Mouse (Mus musculus) fat pad, adult 2 months (tissue): ENCODE data around the gene Ube2i.
"Not testable (repeated sequence)": the region's sequence is repeated elsewhere in the genome, so short reads cannot be mapped to it uniquely, and the experiment has no call there.

Source experiments
- DNase-seq: peaks from one replicate; pipeline ENCODE4 v3.0.0-alpha.2; 2011; ENCODE audit warnings: low read depth, low spot score; ENCODE audit errors: extremely low read depth

Gene Ube2i

DNA sequence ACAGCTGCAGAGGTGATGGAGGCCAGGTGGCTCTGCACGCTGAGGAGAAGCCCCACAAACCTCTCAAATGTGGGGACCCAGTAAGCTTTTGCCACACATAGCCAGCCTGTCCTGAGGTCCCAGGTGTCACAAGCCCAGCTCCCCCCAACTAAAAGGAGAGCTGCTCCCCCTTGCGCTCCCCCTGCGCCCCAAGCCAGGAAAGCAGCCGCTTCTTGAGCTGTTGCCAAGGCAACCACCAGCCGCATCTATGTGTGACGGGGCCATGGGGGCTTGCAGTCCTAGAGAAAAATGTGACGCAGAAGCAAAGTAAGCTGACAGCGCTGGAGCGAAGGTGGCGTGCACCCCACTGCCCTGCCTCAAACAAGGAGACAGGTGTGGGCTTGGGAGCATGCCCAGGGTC is 20.7 kb downstream of the Ube2i start:
- DNase-seq = no peak

DNA sequence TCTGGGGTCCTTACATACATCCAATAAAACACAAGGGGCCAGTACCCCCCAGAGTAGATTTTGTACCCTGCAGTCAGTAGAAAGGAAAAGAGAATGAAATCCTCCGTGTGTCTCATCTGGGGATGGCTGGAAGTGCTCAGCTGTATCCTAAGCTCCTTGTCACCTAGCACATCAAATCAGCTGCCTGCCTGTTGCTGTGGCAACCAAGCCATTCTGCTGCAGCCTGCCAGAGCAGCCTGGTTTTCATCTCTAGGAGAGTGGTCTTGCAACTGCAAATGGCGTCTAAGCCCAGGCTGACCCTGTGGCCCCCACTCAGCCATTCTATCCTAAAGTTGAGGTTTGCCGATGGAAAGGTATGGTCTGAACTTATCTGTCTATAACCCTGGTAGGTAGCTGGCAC is 21.8 kb downstream of the Ube2i start:
- DNase-seq = no peak

DNA sequence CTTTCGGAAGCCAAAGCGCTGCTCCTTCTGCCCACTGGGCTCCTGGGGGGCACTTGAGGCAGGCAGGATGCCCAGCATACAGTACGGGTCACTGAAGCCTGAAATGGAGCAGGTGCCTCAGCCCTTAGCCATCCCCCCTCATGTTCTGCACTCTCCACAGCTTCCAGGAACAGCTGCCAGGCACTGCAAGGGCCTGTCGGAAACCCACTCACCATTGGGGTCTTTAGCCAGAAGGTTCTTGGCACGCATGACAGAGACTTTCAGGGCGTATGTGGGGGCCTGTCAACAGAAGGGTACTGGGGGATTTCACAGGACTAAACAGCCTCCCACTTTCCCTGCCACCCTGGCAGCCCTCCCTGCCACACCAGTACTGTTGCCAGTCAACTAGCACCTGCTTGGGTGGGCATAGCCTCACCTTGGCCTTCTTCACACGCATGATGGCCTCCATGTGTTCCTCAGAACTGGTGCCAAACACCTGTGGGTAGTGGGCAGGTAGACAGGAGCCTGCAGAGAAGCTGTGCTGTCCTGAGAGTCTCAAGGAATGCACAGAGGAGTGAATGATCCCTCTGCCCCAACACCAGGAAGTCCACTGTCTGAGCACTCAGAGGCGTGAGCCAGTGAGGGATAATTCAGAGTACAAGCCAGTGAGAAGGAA is 24.1 kb downstream of the Ube2i start:
- no peak for DNase-seq

DNA sequence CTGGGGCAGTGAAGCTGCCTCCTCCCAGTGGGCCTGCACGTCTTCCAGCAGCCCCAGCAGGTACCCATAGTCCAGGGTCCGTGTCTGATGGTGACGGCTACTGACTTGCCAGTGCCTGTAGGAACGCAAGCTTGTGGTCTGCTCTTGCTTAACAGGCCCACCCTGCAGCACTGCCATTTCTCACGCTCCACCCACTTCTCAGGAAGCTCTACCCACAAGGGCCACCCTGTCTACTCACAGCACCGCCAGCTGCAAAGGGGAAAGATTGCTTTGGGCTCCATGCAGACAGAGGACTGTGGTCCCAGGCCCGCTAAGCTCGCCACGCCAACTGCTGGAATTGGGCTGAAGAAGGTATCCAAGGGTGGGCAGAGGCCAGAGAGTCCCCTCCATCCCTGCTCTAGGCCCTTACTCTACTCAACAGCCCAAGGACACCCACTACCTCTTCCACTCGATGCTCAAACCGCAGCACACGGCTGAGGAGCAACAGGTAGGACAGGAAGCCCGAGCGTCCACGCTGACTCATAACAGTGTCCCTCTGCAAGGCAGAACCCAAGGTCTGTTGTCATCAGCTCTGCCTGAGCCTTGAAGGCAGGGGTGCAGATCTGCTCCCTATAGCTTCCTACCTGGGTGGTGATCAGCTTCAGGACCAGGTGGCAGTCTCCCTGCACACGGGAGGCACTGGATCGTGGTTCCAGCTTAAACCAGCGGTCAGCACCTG is 26.2 kb downstream of the Ube2i start:
- DNase-seq = no peak

DNA sequence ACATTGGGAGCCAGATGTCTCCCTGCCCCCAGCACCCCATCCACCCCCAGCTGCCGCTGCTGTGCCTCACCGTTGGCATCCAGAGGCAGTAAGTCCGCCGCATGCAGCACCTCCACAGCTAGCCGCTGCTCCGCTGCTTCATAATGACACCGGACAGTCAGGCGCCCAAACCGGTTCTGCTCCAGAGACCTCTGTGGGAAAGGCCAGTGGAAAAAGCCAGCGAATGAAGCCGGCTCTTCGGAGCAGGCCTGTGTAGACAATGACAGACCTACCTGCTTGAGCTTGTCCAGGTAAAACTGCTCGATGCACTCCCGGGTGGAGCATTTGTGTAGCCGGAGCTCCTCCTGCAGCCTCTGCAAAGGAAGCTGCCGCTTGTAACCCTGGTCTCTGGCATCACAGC is 30.2 kb downstream of the Ube2i start:
- peak; percentile 46 for DNase-seq

DNA sequence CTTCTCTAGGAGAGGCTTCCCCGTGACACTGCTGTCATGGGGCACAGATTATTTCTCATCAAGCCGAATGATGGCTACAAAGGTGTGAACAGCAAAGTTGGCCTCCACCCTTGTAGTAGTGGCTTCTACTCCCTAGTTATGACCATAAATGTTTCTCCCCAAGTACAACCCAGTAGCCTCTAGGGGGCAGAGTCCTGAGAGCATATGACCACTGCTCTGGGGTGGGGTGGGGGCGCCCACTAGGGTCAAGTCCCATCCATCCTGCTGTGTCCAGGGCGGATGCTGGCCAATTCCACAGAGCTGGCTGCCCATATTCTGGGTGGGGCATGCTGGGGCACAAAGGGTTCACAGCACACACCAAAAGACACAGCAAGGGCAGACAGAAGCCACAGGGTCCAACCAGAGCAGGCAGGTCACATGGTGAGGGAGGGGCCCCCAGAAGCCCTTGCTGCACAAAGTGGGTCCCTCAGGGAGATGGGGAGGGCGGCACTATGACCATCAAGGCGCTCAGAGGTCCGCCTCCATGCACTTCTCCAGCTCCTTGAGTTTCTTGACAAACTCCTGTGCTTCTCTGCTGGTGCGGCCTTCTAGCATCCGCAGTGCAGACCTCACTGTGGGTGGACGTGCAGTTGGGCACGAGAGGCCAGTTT is 31.2 kb downstream of the Ube2i start:
- DNase-seq = no peak

DNA sequence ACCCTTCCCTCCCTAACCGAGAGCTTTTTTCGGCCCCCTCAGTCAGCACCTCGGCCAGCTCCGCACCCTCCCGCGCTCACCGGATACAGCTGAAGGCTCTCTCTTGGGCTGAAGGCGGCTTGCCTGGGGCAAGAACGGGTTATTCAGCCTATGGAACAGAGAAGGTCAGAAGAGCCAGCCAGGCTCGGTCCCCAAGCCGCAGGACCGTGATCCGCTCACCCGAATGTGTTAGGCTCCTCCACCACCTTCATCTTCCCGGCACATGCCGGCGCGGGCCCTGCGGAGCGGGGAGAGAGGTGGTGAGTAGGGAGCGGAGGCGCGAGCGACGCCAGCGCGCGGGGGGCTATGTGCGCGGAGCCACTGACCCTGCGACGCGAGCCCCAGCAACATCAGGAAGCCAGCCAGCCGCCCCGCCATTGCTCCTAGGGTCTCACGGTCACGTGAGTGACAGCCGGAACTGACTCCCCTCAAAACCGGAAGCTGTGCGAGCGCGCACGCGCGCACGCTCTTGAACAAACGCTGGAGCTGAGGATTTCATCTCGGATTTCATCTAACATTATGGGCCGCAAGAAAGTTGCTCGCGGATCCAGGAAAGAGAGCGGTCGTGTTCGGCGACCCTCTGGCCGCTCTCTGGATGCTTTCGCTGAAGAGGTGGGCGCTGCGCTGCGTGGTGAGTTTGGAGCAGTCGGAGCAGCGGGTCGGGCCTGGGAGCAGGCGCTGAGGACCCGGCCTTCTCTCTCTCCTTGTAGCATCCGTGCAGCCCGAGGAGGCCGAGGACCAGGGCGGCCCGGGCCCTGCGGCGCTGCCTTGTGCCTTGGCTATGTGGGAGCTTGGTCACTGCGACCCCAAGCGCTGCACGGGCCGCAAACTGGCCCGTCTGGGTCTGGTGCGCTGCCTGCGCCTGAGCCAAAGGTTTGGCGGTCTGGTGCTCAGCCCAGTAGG is 34.5 kb downstream of the Ube2i start, which contains the start of the genes Gnptg and Tsr3:
Gene Gnptg (minus strand): TSS at position 430 of the 942 bp plus-strand sequence.
Gene Tsr3 (plus strand): TSS at position 476 of the 942 bp plus-strand sequence.
- DNase-seq = no peak

DNA sequence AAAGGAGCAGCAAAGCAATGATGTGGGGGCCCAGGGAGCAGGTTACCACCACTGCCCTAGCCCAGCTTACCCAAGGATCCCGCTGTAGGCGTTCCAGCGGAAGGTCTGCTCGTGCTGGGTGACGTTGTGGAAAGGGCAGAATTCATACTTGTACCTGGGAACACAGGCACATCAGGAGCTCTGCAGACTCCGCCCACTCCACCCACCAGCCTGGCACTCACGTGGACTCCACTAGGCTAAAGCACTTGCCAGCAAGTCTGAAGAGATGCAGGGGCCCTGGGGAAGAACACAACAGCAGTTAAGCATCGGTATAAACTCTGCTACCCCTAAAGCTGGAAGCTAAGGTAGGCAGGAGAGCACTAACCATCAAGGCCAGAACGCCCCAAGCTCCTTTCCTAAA is 38.8 kb downstream of the Ube2i start:
- no peak for DNase-seq

DNA sequence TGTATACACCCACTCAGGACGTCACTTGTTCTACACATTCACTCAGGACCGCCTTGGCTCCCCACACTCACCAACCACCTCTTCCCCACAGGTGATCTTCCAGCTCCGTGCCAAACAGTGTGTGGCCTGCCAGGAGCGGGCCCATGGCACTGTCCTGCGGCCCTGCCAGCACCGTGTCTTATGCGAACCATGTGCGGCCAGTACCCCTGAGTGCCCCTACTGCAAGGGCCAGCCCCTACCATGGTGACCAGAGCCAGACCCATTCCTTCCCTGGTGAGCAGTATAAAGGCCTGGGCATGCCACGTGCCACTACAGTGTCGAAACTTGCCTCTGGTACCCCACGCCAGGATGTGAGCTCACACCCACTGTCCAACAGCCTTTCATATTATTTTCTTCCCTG is 42.8 kb downstream of the Ube2i start:
- DNase-seq = not testable (repeated sequence)

DNA sequence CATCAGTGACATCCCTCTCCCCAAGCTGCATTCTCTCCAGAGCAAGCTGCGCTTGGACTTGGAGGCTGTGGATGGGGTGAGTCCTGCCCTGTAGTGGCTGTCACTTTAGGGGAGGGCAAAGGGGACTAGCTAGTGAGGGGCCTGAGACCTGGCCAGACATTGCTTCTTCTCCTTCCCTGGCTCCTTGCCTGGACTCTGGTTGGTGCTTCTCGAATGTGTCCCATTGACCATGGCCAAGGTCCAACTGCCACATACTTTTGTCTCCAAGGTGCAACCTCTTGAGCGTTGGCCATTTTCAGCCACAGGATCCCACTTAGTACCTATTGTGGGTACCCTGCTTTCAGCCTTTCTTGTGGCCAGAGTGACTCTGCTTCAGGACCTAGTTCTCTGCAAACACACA is 43.7 kb downstream of the Ube2i start:
- no peak for DNase-seq

DNA sequence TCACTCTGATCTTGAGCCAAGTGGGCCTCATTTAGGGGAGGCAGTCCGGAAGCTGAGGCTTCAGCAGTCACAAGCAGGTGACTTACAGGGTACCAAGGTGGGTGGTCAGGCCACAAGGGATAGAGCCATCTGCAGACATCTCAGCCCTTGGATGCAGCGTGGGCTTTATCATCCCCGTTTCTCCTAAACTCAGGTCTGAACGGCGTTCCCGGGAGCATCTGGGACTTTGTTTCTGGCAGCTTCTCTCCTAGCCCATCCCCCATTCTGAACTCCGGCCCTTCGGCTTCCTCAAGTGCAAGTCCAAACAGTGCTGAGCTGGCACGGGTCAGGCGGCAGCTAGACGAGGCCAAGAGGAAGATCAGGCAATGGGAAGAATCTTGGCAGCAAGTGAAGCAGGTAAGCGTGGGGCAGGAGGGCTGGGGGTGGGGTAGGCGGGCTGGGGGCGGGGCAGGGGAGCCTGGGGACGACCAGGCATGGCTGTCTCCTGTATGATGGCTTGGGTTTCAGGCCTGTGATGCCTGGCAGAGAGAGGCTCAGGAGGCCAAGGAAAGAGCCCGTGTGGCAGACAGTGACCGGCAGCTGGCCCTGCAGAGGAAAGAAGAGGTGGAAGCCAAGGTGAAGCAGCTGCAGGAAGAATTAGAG is 44.3 kb downstream of the Ube2i start:
- DNase-seq = not testable (repeated sequence)

DNA sequence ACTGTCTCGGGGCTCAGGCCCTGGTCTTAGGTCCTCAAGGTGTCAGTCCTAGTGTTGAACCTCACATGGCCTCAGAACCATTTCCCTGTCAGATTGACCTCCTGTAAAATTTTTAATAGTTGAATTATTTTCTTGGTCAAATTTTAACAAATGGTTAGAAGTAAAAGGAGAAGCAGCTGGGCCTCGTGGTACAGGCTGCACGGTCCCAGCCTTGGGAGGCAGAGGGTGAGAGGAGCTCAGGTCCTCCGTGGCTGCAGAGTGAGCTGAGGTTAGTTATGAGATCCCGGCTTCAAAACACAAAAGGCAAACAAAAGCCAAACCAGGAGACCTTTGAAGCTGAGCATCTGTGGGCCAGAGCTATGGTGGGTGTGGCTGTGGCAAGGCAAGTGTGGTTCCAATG is 46.4 kb downstream of the Ube2i start:
- DNase-seq = no peak

DNA sequence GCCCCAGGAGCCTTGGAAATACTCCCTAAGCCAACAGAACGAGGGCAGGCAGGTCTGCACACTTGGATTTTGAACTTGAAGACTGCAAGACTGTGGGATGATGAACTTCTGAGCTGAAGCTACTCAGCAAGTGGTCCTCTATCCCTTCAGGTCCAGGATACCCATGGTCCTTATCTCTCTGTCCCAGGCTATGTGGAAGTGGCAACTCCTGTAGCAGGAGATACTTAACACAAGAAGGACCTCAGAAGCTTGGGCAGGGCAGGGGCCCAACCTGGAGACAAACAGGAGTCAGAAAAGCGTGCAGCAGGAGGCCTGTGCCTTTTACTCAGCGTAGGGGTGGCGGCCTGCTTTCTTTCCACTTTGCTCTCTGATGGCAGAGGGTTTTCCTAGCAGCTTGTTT is 48.8 kb downstream of the Ube2i start:
- DNase-seq = no peak

DNA sequence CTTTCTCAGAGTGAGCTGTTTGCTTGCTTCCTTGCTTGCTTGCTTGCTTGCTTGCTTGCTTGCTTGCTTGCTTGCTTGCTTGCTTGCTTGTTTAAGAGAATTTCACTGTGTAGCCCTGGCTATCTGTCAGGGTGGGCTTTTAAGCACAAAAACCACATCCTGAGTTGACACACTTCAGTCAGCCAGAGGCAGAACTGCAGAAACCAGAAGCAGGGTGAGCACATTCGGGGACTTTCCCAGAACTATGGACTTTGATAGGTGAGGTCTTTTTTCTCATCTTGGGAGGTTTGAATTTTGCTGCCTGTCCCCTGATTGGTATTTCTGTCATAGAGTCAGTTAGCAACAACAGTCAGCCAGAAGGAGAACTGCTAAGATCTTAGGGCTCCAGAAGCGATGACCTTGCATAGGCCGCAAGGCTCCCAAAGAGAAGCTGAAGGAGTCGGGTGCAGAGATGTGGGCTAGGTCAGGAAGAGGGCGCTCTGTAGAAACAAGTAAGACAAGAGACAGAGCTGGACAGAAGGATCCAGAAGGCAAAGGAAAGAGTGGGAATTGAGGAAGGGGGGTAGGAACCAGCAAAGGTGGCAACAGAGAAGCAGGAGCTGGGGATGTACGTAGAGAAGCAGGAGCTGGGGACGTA is 49.7 kb downstream of the Ube2i start:
- DNase-seq = no peak

DNA sequence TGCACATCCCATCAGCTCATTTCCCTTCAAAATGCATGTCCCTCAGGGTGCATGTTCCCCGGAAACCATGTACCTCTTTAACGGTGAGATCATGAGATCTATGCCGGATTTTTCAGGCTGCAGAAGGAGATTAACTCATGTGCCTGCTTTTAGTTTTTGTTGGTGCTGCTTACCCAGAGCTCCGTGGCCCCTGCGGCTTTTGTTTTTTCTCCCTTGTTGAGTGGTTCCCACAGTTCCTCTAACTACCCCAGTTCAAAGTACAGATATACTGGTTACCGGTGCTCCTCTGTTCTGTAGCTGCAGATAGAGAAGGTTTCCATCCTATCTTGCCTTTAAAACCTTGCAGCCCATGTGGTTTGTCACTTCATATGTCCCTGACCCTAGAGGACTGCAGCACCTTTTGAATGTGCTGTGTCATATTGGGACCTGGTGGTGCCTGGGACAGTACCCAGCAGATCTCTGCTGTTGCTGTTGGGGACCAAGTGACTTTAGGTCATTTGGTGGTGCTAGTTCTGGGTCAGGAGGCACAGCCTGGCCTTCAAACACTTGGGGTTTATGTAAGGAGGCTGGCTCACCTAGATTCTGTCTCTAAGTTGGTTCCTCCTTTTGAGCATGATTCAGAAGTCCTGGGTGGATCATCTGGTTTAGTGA is 51.3 kb downstream of the Ube2i start:
- DNase-seq = no peak

DNA sequence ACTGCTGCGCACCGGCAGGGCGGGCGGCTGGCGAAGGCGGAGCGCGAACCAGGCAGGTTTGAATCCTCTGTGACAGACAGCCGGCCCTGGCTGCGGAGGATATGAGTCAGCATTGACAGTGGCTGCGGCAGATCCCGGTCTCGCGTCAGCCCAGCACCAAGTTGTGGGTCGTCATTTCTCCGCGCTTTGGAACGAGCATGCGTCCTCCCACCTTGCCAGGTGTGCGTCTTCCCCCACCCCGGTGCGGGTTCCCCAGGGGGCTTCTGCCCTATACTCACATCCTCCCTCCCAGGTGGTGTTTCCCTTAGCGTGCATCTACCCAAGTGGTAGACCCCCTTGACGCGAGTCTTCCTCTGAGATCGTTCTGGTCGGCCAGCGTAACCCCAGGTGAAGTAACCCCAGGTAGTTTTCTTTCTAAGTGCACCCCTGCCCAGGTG is 51.9 kb downstream of the Ube2i start:
- DNase-seq = not testable (repeated sequence)

DNA sequence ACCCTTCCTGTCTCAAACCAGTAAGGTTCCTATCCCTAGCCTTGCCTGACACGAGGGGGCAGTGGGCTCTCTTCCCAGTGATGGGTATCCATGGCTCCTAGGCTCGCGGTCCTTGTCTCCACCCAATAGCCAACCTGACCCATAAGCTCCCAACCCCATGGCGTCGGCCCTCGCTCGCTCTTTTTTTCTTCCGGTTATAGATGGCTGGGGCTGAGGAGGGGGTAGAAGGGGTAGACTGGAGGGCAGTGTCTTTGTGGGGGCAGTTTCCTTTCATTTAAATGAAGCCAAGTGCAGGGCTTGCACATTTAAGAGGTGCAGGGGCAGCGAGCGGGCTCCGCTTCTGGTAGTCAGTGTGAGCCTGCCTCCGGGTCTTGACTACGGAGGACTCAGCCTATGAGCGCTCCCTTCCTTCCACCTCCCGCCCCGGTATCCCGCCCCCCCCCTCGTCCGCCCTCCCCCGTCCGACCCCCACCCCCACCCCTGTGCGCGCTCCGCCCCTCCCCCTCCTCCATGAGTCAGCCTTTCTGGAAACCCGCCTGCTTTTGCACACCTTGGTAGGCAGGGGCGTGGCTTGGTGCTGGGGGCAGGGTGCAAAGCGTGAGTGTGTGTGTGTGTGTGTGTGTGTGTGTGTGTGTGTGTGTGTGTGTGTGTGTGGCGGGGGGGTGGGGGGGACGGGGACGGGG is 52.5 kb downstream of the Ube2i start:
- no peak for DNase-seq

DNA sequence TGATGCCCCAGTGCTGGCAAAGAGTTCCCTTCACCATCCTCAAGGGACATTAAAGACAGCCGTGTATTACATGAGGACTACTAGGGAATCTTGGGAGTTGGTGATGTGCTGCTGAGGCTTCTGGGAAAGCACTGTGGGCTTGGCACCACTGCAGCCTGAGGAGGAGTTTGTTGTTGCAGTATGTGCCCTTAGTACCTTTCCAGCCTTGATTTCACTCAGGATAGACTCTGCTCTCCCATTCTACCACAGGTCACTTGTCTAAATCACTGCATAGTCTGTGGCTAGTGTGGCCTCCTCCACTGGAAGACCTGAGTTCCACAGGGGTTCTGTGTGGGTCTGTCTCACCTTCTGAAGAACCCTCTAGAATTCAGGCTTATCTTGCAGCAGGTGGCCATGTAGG is 53.7 kb downstream of the Ube2i start:
- DNase-seq = no peak
